ENCODE assay signal across 9 mouse cellular contexts in genomic region chr8:70598283-70598682, GRCm38 (mm10). TPM values are rescaled to one million over a fixed set of nuclear protein-coding genes. Genes with fewer than 3 reads are reported as not detected.
DNase-seq lines count a peak whose midpoint lies in the region; ATAC-seq and TF ChIP-seq lines count a peak whose summit lies in the region.
"Had no signal": no experiment of that assay in that cellular context is flagged by ENCODE, and none has a peak within 500 bp of the region (broad histone marks: within the 10 kb centered on the region; RNA-seq: fewer than 3 reads in every experiment).

No protein-coding gene starts in this region.

- H3K9ac ChIP-seq in limb, embryonic 13.5 days, result peak overlapping the region; percentile 85
- peak overlapping the region; percentile 43; the same call in 1 of the 2 replicates for H3K9ac ChIP-seq in midbrain, embryonic 15.5 days

- H3K27ac ChIP-seq in kidney, adult 2 months (ENCODE audit: insufficient read depth, low read depth, low read length), result no peak overlapping the region
- peak overlapping the region; percentile 55; the same call in 1 of the 2 replicates for H3K27ac ChIP-seq in limb, embryonic 13.5 days
- H3K27ac ChIP-seq in midbrain, embryonic 15.5 days, result peak overlapping the region; percentile 25; the same call in 1 of the 2 replicates
- peak overlapping the region; percentile 26; the same call in 1 of the 2 replicates for H3K27ac ChIP-seq in testis, adult 2 months (ENCODE audit: control insufficient read depth, insufficient read depth, low read depth, low read length)

- peak; percentile 75 for TF ChIP-seq CTCF in kidney, adult 2 months (conservative IDR thresholded peaks at IDR 0.05; ENCODE audit: insufficient read depth, insufficient read length, low read depth, low read length)
- TF ChIP-seq CTCF in testis, adult 2 months (IDR thresholded peaks at IDR 0.05; ENCODE audit: control insufficient read depth, insufficient read depth, insufficient replicate concordance, low read depth, low read length), result peak; percentile 55; the same call in 1 of the 2 replicates

- no peaks in the 10 kb centered on the region for H3K27me3 ChIP-seq in kidney, adult 2 months (replicated peaks; ENCODE audit: control insufficient read depth, insufficient read depth, low read length)
- no peaks in the 10 kb centered on the region for H3K27me3 ChIP-seq in limb, embryonic 13.5 days
- H3K27me3 ChIP-seq in midbrain, embryonic 15.5 days (replicated peaks), result no peaks in the 10 kb centered on the region
- H3K27me3 ChIP-seq in testis, adult 2 months (ENCODE audit: control insufficient read depth, insufficient read depth, low read length), result no peaks in the 10 kb centered on the region

- DNase-seq in adrenal gland, postnatal 25 days, result peak; percentile 89
- DNase-seq in embryo, embryonic 11 days, result peak; percentile 91
- DNase-seq in gastrocnemius, postnatal 36 days, result peak; percentile 67 to 69
- peak; percentile 90 for DNase-seq in kidney, adult 2 months
- no peak for DNase-seq in thymus, postnatal 36 days

- no peak for TF ChIP-seq POLR2A in kidney, adult 2 months (IDR thresholded peaks at IDR 0.05; ENCODE audit: low read depth, low read length)
- TF ChIP-seq POLR2A in testis, adult 2 months (IDR thresholded peaks at IDR 0.05; ENCODE audit: control insufficient read depth, low read depth, low read length), result no peak

- no peak overlapping the region for H3K4me3 ChIP-seq in kidney, adult 2 months (ENCODE audit: insufficient read depth, low read depth, low read length)
- H3K4me3 ChIP-seq in limb, embryonic 13.5 days, result peak overlapping the region; percentile 57
- peak overlapping the region; percentile 34 for H3K4me3 ChIP-seq in midbrain, embryonic 15.5 days
- peak overlapping the region; percentile 50 for H3K4me3 ChIP-seq in testis, adult 2 months (ENCODE audit: control insufficient read depth, low read depth, low read length)

- no peaks in the 10 kb centered on the region for H3K36me3 ChIP-seq in kidney, adult 2 months (ENCODE audit: control insufficient read depth, insufficient read depth, low read length)
- peaks cover 46% of the 10 kb centered on the region for H3K36me3 ChIP-seq in limb, embryonic 13.5 days
- no peaks in the 10 kb centered on the region for H3K36me3 ChIP-seq in midbrain, embryonic 15.5 days (replicated peaks)
- H3K36me3 ChIP-seq in testis, adult 2 months (ENCODE audit: control insufficient read depth, insufficient read depth, low read length), result no peaks in the 10 kb centered on the region

- 0 out of 2 replicates have a peak, but pooled peaks have one; percentile 6 for ATAC-seq in limb, embryonic 13.5 days (ENCODE audit: low FRiP score, low read depth)
- ATAC-seq in midbrain, embryonic 15.5 days (replicated peaks), result peak; percentile 3; the same call in 1 of the 2 replicates

- peak overlapping the region; percentile 89 for H3K4me2 ChIP-seq in limb, embryonic 13.5 days (replicated peaks)
- peak overlapping the region; percentile 59 for H3K4me2 ChIP-seq in midbrain, embryonic 15.5 days

- no peaks in the 10 kb centered on the region for H3K4me1 ChIP-seq in kidney, adult 2 months (ENCODE audit: control insufficient read depth, insufficient read depth, low read length)
- H3K4me1 ChIP-seq in limb, embryonic 13.5 days, result peaks cover 74% of the 10 kb centered on the region
- peaks cover 71% of the 10 kb centered on the region for H3K4me1 ChIP-seq in midbrain, embryonic 15.5 days
- peaks cover 76% of the 10 kb centered on the region for H3K4me1 ChIP-seq in testis, adult 2 months (ENCODE audit: control insufficient read depth, insufficient read depth, low read length)

- peaks cover 5% of the 10 kb centered on the region; the same call in 1 of the 2 replicates for H3K9me3 ChIP-seq in limb, embryonic 13.5 days
- H3K9me3 ChIP-seq in midbrain, embryonic 15.5 days, result no peaks in the 10 kb centered on the region

- WGBS in kidney, adult 2 months, result 20% methylated on average over 29 of the region's 29 CpGs
- WGBS in limb, embryonic 13.5 days, result 2% methylated on average over 29 of the region's 29 CpGs
- 3% methylated on average over 29 of the region's 29 CpGs for WGBS in midbrain, embryonic 15.5 days

- intact Hi-C loops in gastrocnemius, postnatal 36 days (cut with DNase I), result no loop called here

RNA-seq across cellular contexts. Expression of gene Isyna1, which starts 4.1 kb away (rescaled TPM):
- total RNA-seq in adrenal gland, postnatal 25 days (2021), result 89.7 and 101 TPM in 2 replicates
- total RNA-seq in gastrocnemius, postnatal 36 days (2021), result 1 to 10 TPM; 4.1 to 5.1 TPM
- 127 and 159 TPM in 2 replicates for polyA plus RNA-seq in kidney, adult 2 months (2012; rRNA removed)
- polyA plus RNA-seq in limb, embryonic 13.5 days (2015; fragmentation: Nextera tagmentation; extraction: Ambion mirVana), result 162 and 165 TPM in 2 replicates
- polyA plus RNA-seq in midbrain, embryonic 15.5 days (2015; fragmentation: Nextera tagmentation; extraction: Ambion mirVana), result 175 and 176 TPM in 2 replicates
- polyA plus RNA-seq in testis, adult 2 months (2012; rRNA removed), result 561 and 588 TPM in 2 replicates

RNA-seq across cellular contexts. Expression of gene Ssbp4, which starts 10.4 kb away (rescaled TPM):
- 82.0 and 88.2 TPM in 2 replicates for total RNA-seq in adrenal gland, postnatal 25 days (2021)
- total RNA-seq in gastrocnemius, postnatal 36 days (2021), result 10 to 100 TPM; 12.5 to 15.9 TPM
- 84.9 and 123 TPM in 2 replicates for polyA plus RNA-seq in kidney, adult 2 months (2012; rRNA removed)
- polyA plus RNA-seq in limb, embryonic 13.5 days (2015; fragmentation: Nextera tagmentation; extraction: Ambion mirVana), result 115 and 131 TPM in 2 replicates
- 175 and 189 TPM in 2 replicates for polyA plus RNA-seq in midbrain, embryonic 15.5 days (2015; fragmentation: Nextera tagmentation; extraction: Ambion mirVana)
- 35.6 and 38.9 TPM in 2 replicates for polyA plus RNA-seq in testis, adult 2 months (2012; rRNA removed)

RNA-seq across cellular contexts. Expression of gene Lrrc25, which starts 17.7 kb away (rescaled TPM):
- total RNA-seq in adrenal gland, postnatal 25 days (2021), result 1.0 and 2.2 TPM in 2 replicates
- under 1 TPM; 0.38 to 0.64 TPM for total RNA-seq in gastrocnemius, postnatal 36 days (2021)
- polyA plus RNA-seq in kidney, adult 2 months (2012; rRNA removed), result 3.2 and 3.5 TPM in 2 replicates
- 1.9 and 2.3 TPM in 2 replicates for polyA plus RNA-seq in limb, embryonic 13.5 days (2015; fragmentation: Nextera tagmentation; extraction: Ambion mirVana)
- polyA plus RNA-seq in midbrain, embryonic 15.5 days (2015; fragmentation: Nextera tagmentation; extraction: Ambion mirVana), result 1.2 and 1.6 TPM in 2 replicates
- 1.4 TPM in 2 replicates for polyA plus RNA-seq in testis, adult 2 months (2012; rRNA removed)

RNA-seq across cellular contexts. Expression of gene Gdf15, which starts 34.0 kb away (rescaled TPM):
- total RNA-seq in adrenal gland, postnatal 25 days (2021), result 2.2 and 5.7 TPM in 2 replicates
- under 1 TPM in 1 of 2 experiments, not detected in 1; 0.18 TPM for total RNA-seq in gastrocnemius, postnatal 36 days (2021)
- 11.2 and 17.8 TPM in 2 replicates for polyA plus RNA-seq in kidney, adult 2 months (2012; rRNA removed)
- 0.18 TPM in 1 of 2 replicates, not detected in the other for polyA plus RNA-seq in limb, embryonic 13.5 days (2015; fragmentation: Nextera tagmentation; extraction: Ambion mirVana)
- 0.13 and 0.19 TPM in 2 replicates for polyA plus RNA-seq in midbrain, embryonic 15.5 days (2015; fragmentation: Nextera tagmentation; extraction: Ambion mirVana)
- 1.3 and 1.4 TPM in 2 replicates for polyA plus RNA-seq in testis, adult 2 months (2012; rRNA removed)
- total RNA-seq: neutrophil, adult 5-6 weeks had no signal

RNA-seq across cellular contexts. Expression of gene Ell, which starts 59.0 kb away (rescaled TPM):
- total RNA-seq in adrenal gland, postnatal 25 days (2021), result 24.3 and 29.8 TPM in 2 replicates
- 10 to 100 TPM in 1 of 2 experiments, 1 to 10 TPM in 1; 9.6 to 10.5 TPM for total RNA-seq in gastrocnemius, postnatal 36 days (2021)
- polyA plus RNA-seq in kidney, adult 2 months (2012; rRNA removed), result 16.4 and 18.1 TPM in 2 replicates
- polyA plus RNA-seq in limb, embryonic 13.5 days (2015; fragmentation: Nextera tagmentation; extraction: Ambion mirVana), result 20.9 and 21.4 TPM in 2 replicates
- 18.6 and 19.9 TPM in 2 replicates for polyA plus RNA-seq in midbrain, embryonic 15.5 days (2015; fragmentation: Nextera tagmentation; extraction: Ambion mirVana)
- polyA plus RNA-seq in testis, adult 2 months (2012; rRNA removed), result 42.5 and 43.8 TPM in 2 replicates

Comparison
In these comparisons a context has a peak if more than half of its experiments do, and no peak if none do; other contexts are left out.
1. DNase-seq: peak in adrenal gland, postnatal 25 days (single experiment), embryo, embryonic 11 days (single experiment), gastrocnemius, postnatal 36 days (2 of 2) and kidney, adult 2 months (single experiment); none in thymus, postnatal 36 days (0 of 2).